Mouse (Mus musculus) skeletal muscle tissue, postnatal 0 days (tissue): Measurements from ENCODE around the gene Pla2g4e. TPM values are rescaled to one million over a fixed set of nuclear protein-coding genes. Genes with fewer than 3 reads are reported as not detected.

Experiments
- polyA plus RNA-seq: library from polyadenylated mRNA; unstranded; fragments of >200 nt; fragmentation: Nextera tagmentation; extraction: Ambion mirVana; gene quantifications from 2 replicates; pipeline ENCODE4 v1.2.1, GENCODE M21; 2015

Pla2g4e gene
- polyA plus RNA-seq: 3.8 and 4.6 TPM in 2 replicates

GRCm38 (mm10) chr2:120244679-120245420, at the start of gene Pla2g4e:
TSS of gene Pla2g4e (minus strand) at chr2:120245335.

GRCm38 (mm10) chr2:120288995-120289394, 43.9 kb upstream of the Pla2g4e start, which contains the start of gene Pla2g4d:
TSS of gene Pla2g4d (minus strand) at chr2:120289197.

GRCm38 (mm10) chr2:120154361-120154894, 90.7 kb downstream of the Pla2g4e start, which contains the start of gene Ehd4:
TSS of gene Ehd4 (minus strand) at chr2:120154606.

Other genes with a start within 250 kb of the Pla2g4e start
- 12.0 and 12.1 TPM in 2 replicates for gene Jmjd7, start 217.9 kb downstream of the Pla2g4e start, polyA plus RNA-seq
- 1.8 and 2.8 TPM in 2 replicates for gene Gm28042, start 217.8 kb downstream of the Pla2g4e start, polyA plus RNA-seq
- 0.19 and 0.38 TPM in 2 replicates for gene Pla2g4b, start 211.9 kb downstream of the Pla2g4e start, polyA plus RNA-seq
- gene Ehd4, start 90.7 kb downstream of the Pla2g4e start, polyA plus RNA-seq: 232 and 273 TPM in 2 replicates
- 0.04 TPM in 1 of 2 replicates, not detected in the other for gene Pla2g4d, start 43.9 kb upstream of the Pla2g4e start, polyA plus RNA-seq
- 0.89 TPM in 1 of 2 replicates, not detected in the other for gene Pla2g4f, start 68.8 kb upstream of the Pla2g4e start, polyA plus RNA-seq
- gene Vps39, start 107.8 kb upstream of the Pla2g4e start, polyA plus RNA-seq: 9.6 and 10.0 TPM in 2 replicates
- gene Ganc, start 158.6 kb upstream of the Pla2g4e start, polyA plus RNA-seq: 15.9 and 19.4 TPM in 2 replicates
- gene Tmem87a, start 158.8 kb upstream of the Pla2g4e start, polyA plus RNA-seq: 6.4 and 7.5 TPM in 2 replicates
- gene Capn3, start 210.7 kb upstream of the Pla2g4e start, polyA plus RNA-seq: 36.8 and 38.2 TPM in 2 replicates